Mouse (Mus musculus) skeletal muscle tissue, postnatal 0 days (tissue): ENCODE measurements around the gene Pisd. TPM values are rescaled to one million over a fixed set of nuclear protein-coding genes. Genes with fewer than 3 reads are reported as not detected.

Experiments
- polyA plus RNA-seq: library from polyadenylated mRNA; unstranded; fragments of >200 nt; fragmentation: Nextera tagmentation; extraction: Ambion mirVana; gene quantifications from 2 replicates; pipeline ENCODE4 v1.2.1, GENCODE M21; 2015

Pisd gene
- polyA plus RNA-seq: 36.4 and 39.5 TPM in 2 replicates

GRCm38 (mm10) chr5:32785313-32785915 is at the start of gene Pisd:
Gene Pisd (minus strand): TSS chr5:32785646.

DNA sequence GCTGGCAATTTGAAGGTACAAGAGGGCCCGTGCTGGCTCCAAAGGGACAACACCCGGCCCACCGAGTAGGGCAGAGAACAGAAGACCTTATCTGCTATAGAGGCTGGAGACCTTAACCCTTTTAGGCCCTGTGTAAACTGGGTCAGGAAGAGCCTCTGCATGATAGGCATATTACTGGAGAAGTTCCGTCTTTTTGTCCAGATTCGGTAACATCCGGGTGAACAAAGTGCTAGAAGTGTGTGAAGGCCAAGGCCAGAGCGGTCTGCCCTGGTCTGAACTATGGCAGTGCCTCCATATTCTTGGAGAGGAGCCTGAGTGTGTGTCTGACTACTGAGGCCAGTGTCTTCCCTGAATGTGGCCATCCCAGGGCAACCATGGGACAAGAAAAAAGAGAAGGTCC is 41.6 kb upstream of the Pisd start, which contains the start of gene Gm20671:
TSS of gene Gm20671 (minus strand) at position 101 of the 400 bp plus-strand sequence.

Other genes starting within 250 kb of the Pisd start
- 18.8 and 19.5 TPM in 2 replicates for gene Yes1, start 174.5 kb downstream of the Pisd start, polyA plus RNA-seq
- gene Gm20671, start 41.5 kb upstream of the Pisd start, polyA plus RNA-seq: not detected in 2 replicates
- gene Prr14l, start 68.6 kb upstream of the Pisd start, polyA plus RNA-seq: 4.6 and 5.5 TPM in 2 replicates
- 4.0 and 5.0 TPM in 2 replicates for gene Depdc5, start 78.1 kb upstream of the Pisd start, polyA plus RNA-seq
- 149 and 179 TPM in 2 replicates for gene Ywhah, start 233.2 kb upstream of the Pisd start, polyA plus RNA-seq